Mouse (Mus musculus): ENCODE measurements at regions not wholly inside any gene's neighbourhood (a gene's known extent, or its start where the extent isn't known, plus 50 kb on each side); places are given as distances from the start of the nearest gene placed in this dataset.

DNA sequence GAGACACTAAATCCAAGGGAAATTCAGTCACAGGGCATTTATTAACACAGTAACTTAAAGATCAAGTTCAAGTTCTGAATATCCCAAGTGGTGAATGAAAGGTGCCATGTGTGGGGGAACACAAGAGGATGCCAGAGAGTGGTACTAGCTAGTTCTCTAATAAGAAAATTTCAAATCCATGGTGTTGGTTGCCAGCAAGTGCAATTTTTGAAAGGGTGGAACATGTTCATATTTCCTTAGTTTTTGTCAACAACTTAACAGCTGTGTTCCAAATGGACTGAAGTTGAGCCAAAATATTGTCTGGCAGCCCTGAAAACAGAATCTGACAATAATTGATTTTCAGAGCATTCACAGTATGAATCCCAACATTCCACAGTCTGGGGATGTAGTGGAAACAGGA, 919.1 kb upstream of the Acvr2a start:
- Histone ChIP-seq H3K4me2 (replicated peaks; ENCODE audit: low read depth) (no peak overlapping the region), H3K4me1 (replicated peaks; ENCODE audit: control insufficient read depth, insufficient read depth) (no peaks in the 10 kb centered on the region), H3K36me3 (ENCODE audit: control insufficient read depth, insufficient read depth, low read length) (no peaks in the 10 kb centered on the region), H3K27ac (replicated peaks) (no peak overlapping the region), H3K27me3 (ENCODE audit: control insufficient read depth, insufficient read depth, low read length) (no peaks in the 10 kb centered on the region), H3K9ac (ENCODE audit: low read length) (no peak overlapping the region), H3K9me3 (ENCODE audit: control insufficient read depth, low read length) (no peaks in the 10 kb centered on the region), H3K4me3 (ENCODE audit: low read depth, low read length) (no peak overlapping the region)
- no peak for TF ChIP-seq CTCF (IDR thresholded peaks at IDR 0.05; ENCODE audit: low read depth)
- TF ChIP-seq EP300 (optimal IDR thresholded peaks at IDR 0.05) = no peak
- ATAC-seq (ENCODE audit: low FRiP score, low TSS enrichment) (no peak), DNase-seq (ENCODE audit: low spot score) (no peak)

DNA sequence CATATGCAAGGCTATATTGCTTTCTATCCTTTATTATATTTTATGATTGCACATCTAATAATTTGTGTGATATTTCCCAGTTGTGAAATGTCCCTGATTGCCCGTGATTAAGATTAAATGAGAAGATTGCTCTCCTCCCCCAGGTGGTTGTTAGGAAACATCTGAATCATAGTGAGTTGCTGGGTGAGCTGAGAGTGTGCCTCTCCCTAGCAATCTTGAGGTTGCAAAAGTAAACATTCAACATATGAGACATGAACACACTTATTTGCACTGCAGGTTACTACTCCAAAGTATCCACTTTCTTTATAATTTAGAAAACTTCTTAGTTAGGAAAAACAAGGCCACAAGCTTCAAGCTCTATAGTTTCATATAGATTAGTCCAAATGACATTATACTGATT, 899.6 kb upstream of the Acvr2a start:
- TF ChIP-seq EP300 (optimal IDR thresholded peaks at IDR 0.05) (no peak), CTCF (IDR thresholded peaks at IDR 0.05; ENCODE audit: low read depth) (no peak)
- H3K4me2 ChIP-seq (replicated peaks; ENCODE audit: low read depth) = no peak overlapping the region

DNA sequence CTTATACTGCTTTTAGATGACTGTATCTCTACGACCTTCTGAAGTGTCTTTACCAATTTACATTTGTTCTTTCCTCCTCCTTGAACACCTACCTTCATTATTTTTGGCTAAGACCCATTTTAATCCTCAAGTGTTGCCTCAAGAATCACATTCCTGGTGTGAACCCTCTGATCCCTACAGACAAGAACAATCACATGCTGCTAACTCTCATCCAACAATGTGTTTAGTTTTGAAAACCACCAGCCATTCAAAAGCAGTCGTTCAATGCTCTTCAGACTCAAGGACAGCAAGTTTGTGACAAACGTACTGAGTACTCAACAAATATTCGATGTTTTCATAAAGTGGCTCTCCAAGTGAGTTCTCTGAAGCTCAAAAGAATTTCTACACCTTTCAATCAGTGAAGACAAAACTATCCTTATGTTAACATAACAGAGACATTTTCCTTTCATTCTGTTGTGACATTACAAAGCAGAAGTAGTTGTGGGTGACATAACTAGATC, 898.9 kb upstream of the Acvr2a start:
- no peak overlapping the region for H3K4me2 ChIP-seq (replicated peaks; ENCODE audit: low read depth)
- TF ChIP-seq EP300 (optimal IDR thresholded peaks at IDR 0.05) = no peak
- TF ChIP-seq CTCF (IDR thresholded peaks at IDR 0.05; ENCODE audit: low read depth) = no peak
- no peak overlapping the region for H3K27ac ChIP-seq (replicated peaks)
- no peaks in the 10 kb centered on the region for H3K4me1 ChIP-seq (replicated peaks; ENCODE audit: control insufficient read depth, insufficient read depth)
- no peaks in the 10 kb centered on the region for H3K27me3 ChIP-seq (ENCODE audit: control insufficient read depth, insufficient read depth, low read length)
- ATAC-seq (ENCODE audit: low FRiP score, low TSS enrichment) = no peak
- no peak overlapping the region for H3K9ac ChIP-seq (ENCODE audit: low read length)
- H3K36me3 ChIP-seq (ENCODE audit: control insufficient read depth, insufficient read depth, low read length) = no peaks in the 10 kb centered on the region
- no peak for DNase-seq (ENCODE audit: low spot score)
- H3K4me3 ChIP-seq (ENCODE audit: low read depth, low read length) = no peak overlapping the region
- no peaks in the 10 kb centered on the region for H3K9me3 ChIP-seq (ENCODE audit: control insufficient read depth, low read length)
- 78% methylated on average over 4 of the region's 4 CpGs for WGBS

More for the DNA sequence above, 899.6 kb upstream of the Acvr2a start:
- ATAC-seq (ENCODE audit: low FRiP score, low TSS enrichment) (no peak), DNase-seq (ENCODE audit: low spot score) (no peak)
- Histone ChIP-seq H3K4me1 (replicated peaks; ENCODE audit: control insufficient read depth, insufficient read depth) (no peaks in the 10 kb centered on the region), H3K4me3 (ENCODE audit: low read depth, low read length) (no peak overlapping the region), H3K9me3 (ENCODE audit: control insufficient read depth, low read length) (no peaks in the 10 kb centered on the region), H3K27me3 (ENCODE audit: control insufficient read depth, insufficient read depth, low read length) (no peaks in the 10 kb centered on the region), H3K27ac (replicated peaks) (no peak overlapping the region), H3K9ac (ENCODE audit: low read length) (no peak overlapping the region), H3K36me3 (ENCODE audit: control insufficient read depth, insufficient read depth, low read length) (no peaks in the 10 kb centered on the region)
- 46% methylated on average over 1 of the region's 1 CpGs for WGBS

DNA sequence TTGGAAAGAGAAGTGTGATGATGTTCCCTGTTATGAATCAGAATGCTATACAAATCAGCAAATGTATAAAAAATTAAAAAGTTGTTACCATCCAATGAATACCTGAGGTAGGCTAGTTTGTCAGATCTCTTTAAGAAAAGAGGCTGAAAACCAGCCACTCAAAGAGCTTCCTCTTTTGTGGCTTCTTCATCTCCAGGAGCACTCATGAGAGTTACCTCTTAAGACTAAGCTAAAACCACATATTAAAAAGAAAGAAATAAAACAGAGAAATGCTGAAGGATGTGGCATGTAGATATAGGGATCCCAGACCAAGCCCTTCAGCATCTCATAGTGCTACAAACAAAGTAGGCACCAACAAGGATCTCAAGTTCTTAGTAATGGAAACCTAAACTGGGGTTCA, 890.9 kb upstream of the Acvr2a start:
- Histone ChIP-seq H3K4me2 (replicated peaks; ENCODE audit: low read depth) (no peak overlapping the region), H3K4me3 (ENCODE audit: low read depth, low read length) (no peak overlapping the region), H3K9ac (ENCODE audit: low read length) (no peak overlapping the region), H3K27ac (replicated peaks) (no peak overlapping the region), H3K4me1 (replicated peaks; ENCODE audit: control insufficient read depth, insufficient read depth) (no peaks in the 10 kb centered on the region), H3K9me3 (ENCODE audit: control insufficient read depth, low read length) (no peaks in the 10 kb centered on the region), H3K27me3 (ENCODE audit: control insufficient read depth, insufficient read depth, low read length) (no peaks in the 10 kb centered on the region), H3K36me3 (ENCODE audit: control insufficient read depth, insufficient read depth, low read length) (no peaks in the 10 kb centered on the region)
- no peak for TF ChIP-seq CTCF (IDR thresholded peaks at IDR 0.05; ENCODE audit: low read depth)
- TF ChIP-seq EP300 (optimal IDR thresholded peaks at IDR 0.05) = no peak
- ATAC-seq (ENCODE audit: low FRiP score, low TSS enrichment) (no peak), DNase-seq (ENCODE audit: low spot score) (no peak)

DNA sequence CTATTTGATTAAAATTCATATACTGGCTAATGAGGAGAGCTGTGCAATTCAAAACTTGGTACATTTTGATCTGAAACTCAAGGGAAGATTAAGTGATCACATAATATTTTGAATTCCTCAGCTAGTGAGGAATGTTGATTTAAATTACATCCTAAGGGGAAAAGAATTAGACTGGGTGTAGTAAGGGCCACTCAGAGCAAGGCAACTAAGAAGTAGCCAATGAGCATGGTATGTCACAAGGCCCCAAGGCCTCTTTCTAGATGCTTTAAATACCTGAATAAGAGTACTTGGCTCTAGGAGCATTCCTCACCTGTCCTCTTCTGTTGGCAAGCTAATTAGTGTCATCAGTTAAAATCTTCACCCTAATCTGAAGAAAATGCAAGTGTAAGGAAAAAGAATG, 887.3 kb upstream of the Acvr2a start:
- Histone ChIP-seq H3K4me1 (replicated peaks; ENCODE audit: control insufficient read depth, insufficient read depth) (no peaks in the 10 kb centered on the region), H3K9ac (ENCODE audit: low read length) (no peak overlapping the region), H3K4me2 (replicated peaks; ENCODE audit: low read depth) (no peak overlapping the region), H3K9me3 (ENCODE audit: control insufficient read depth, low read length) (no peaks in the 10 kb centered on the region), H3K27me3 (ENCODE audit: control insufficient read depth, insufficient read depth, low read length) (no peaks in the 10 kb centered on the region), H3K27ac (replicated peaks) (no peak overlapping the region), H3K4me3 (ENCODE audit: low read depth, low read length) (no peak overlapping the region), H3K36me3 (ENCODE audit: control insufficient read depth, insufficient read depth, low read length) (no peaks in the 10 kb centered on the region)
- ATAC-seq (ENCODE audit: low FRiP score, low TSS enrichment) (no peak), DNase-seq (ENCODE audit: low spot score) (no peak)
- TF ChIP-seq EP300 (optimal IDR thresholded peaks at IDR 0.05) (no peak), CTCF (IDR thresholded peaks at IDR 0.05; ENCODE audit: low read depth) (no peak)

DNA sequence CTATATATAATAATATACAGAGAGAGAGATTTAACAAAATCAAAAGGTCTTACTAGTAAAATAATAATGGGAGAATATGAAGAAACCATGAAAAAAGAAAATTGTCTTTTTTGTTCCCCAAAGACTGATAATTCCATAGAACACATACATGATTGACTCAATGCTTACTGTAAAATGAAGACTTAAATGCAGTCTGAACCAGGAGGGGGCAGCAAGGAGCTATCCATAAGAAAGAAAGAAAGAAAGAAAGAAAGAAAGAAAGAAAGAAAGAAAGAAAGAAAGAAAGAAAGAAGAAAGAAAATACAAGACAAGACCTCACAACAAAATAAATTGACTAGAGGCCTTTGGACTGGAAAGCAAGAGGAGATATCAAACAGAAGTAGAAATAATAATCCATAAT, 868.8 kb upstream of the Acvr2a start:
- H3K4me2 ChIP-seq (replicated peaks; ENCODE audit: low read depth) = no peak overlapping the region
- TF ChIP-seq EP300 (optimal IDR thresholded peaks at IDR 0.05) (no peak), CTCF (IDR thresholded peaks at IDR 0.05; ENCODE audit: low read depth) (peak; percentile 58)
- H3K4me3 ChIP-seq (ENCODE audit: low read depth, low read length) = no peak overlapping the region
- ATAC-seq (ENCODE audit: low FRiP score, low TSS enrichment) (no peak), DNase-seq (ENCODE audit: low spot score) (no peak)
- no peaks in the 10 kb centered on the region for H3K36me3 ChIP-seq (ENCODE audit: control insufficient read depth, insufficient read depth, low read length)
- no peak overlapping the region for H3K9ac ChIP-seq (ENCODE audit: low read length)
- no peaks in the 10 kb centered on the region for H3K9me3 ChIP-seq (ENCODE audit: control insufficient read depth, low read length)
- H3K27me3 ChIP-seq (ENCODE audit: control insufficient read depth, insufficient read depth, low read length) = no peaks in the 10 kb centered on the region
- H3K27ac ChIP-seq (replicated peaks) = no peak overlapping the region
- H3K4me1 ChIP-seq (replicated peaks; ENCODE audit: control insufficient read depth, insufficient read depth) = no peaks in the 10 kb centered on the region

Measured in stomach, postnatal 0 days (tissue).